Mouse (Mus musculus) myocyte (in vitro differentiated cells): ENCODE results near the gene Efs.

Experiments
- CEBPB ChIP-seq: IDR thresholded peaks from 2 replicates; pipeline ENCODE4 v1.6.1; 2011; ENCODE audit warnings: mild to moderate bottlenecking, moderate library complexity; ENCODE audit not compliant: poor library complexity, insufficient read depth, severe bottlenecking
- E2F4 ChIP-seq: IDR thresholded peaks from one replicate; pipeline ENCODE4 v1.6.1; 2011; ENCODE audit warnings: mild to moderate bottlenecking, control low read depth, moderate library complexity; ENCODE audit not compliant: insufficient read depth
- MAX ChIP-seq: IDR thresholded peaks from one replicate; pipeline ENCODE4 v1.6.1; 2011; ENCODE audit warnings: low read depth, mild to moderate bottlenecking, control low read depth
- MYOG ChIP-seq, 3 experiments: IDR thresholded peaks; one replicate each; pipeline ENCODE4 v1.6.1; 2011; ENCODE audit warnings: control low read depth in 2 of 3, low read depth in 2 of 3, mild to moderate bottlenecking in 2 of 3; ENCODE audit not compliant: insufficient read length in 2 of 3, control insufficient read depth in 1 of 3, insufficient read depth in 1 of 3
- POLR2A ChIP-seq: IDR thresholded peaks from one replicate; pipeline ENCODE4 v1.6.1; 2011; ENCODE audit warnings: low read depth, mild to moderate bottlenecking, control low read depth, moderate library complexity; ENCODE audit not compliant: insufficient read length
- TCF12 ChIP-seq: IDR thresholded peaks from one replicate; pipeline ENCODE4 v1.6.1; 2011; ENCODE audit warnings: mild to moderate bottlenecking, control low read depth; ENCODE audit not compliant: poor library complexity, insufficient read depth, severe bottlenecking
- USF1 ChIP-seq: IDR thresholded peaks from one replicate; pipeline ENCODE4 v1.6.1; 2011; ENCODE audit warnings: low read depth, mild to moderate bottlenecking, control low read depth, moderate library complexity

DNA sequence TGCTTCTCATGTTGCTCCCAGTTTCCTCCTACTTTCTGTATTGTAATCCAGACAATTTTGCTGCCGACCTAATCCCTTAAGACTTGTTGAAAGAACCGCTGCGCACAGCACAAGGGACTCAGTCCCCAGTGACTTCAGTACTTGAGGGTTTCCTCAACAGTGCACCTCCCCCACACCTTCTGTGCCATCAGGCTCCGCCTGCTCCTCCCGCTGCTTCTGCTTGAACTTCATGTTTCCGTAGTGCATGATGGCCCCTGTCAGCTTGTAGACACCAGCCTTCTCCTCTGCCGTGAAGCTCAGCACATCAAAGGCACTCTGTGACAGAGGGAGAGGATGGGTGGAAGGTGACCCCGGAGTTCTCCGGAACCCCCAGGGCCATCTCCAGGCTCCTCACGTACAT is 34.8 kb upstream of the Efs start:
- TF ChIP-seq POLR2A (no peak), USF1 (no peak), TCF12 (no peak), MAX (no peak), MYOG (IDR thresholded peaks at IDR 0.05; ENCODE audit: control insufficient read depth in 1 of 3, insufficient read depth in 1 of 3, insufficient read length in 2 of 3, low read depth in 2 of 3) (no peak), CEBPB (no peak), E2F4 (no peak)
